Mouse (Mus musculus) thymus, adult 2 months (tissue): ENCODE measurements around the gene Fjx1.

Source experiments
- CTCF ChIP-seq: fragments of 200-500 bp; IDR thresholded peaks from 2 replicates; pipeline ENCODE4 v1.5.1; 2012; ENCODE audit warnings: mild to moderate bottlenecking, control low read depth, low read length, moderate library complexity, borderline replicate concordance; ENCODE audit not compliant: control insufficient read depth, poor library complexity, insufficient read depth; ENCODE audit errors: extremely low read depth
- POLR2A ChIP-seq: fragments of 200-500 bp; IDR thresholded peaks from 2 replicates; pipeline ENCODE4 v1.6.1; 2012; ENCODE audit warnings: mild to moderate bottlenecking, low read length, control low read depth, moderate library complexity; ENCODE audit not compliant: control insufficient read depth, poor library complexity, insufficient read depth; ENCODE audit errors: extremely low read depth

DNA sequence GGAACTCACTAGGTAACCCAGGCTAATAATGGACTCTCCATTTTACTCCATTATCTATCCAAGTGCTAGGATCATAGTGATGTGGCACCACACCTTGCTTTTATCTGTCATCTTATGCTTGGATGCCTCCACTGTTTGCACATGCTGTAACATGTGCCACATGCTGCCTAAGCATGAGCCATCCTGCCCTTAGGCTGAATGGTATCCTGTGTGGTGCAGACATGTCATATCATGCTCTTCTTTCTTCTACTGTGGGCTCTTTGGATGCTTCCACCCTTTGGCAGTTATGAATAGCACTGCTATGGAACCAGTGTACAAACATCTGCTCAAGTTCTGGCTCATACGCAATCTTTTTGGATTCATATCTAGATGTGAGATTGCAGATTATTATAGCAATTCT lies 18.4 kb downstream of the Fjx1 start:
- TF ChIP-seq POLR2A (no peak), CTCF (no peak)
